ENCODE assay signal across 8 mouse cellular contexts in genomic region chr4:135493271-135493670, GRCm38 (mm10). TPM values are rescaled to one million over a fixed set of nuclear protein-coding genes. Genes with fewer than 3 reads are reported as not detected.
A peak's percentile ranks its signal among the peaks of the same experiment; 100 is the strongest.
DNase-seq lines count a peak whose midpoint lies in the region; ATAC-seq lines count a peak whose summit lies in the region.

No protein-coding gene starts in this region.

- intact Hi-C loops in left cerebral cortex, postnatal 36 days (cut with DNase I): no loop called here

- no peak for DNase-seq in gastrocnemius, postnatal 4 days (ENCODE audit: low spot score in 2 of 2)
- DNase-seq in left cerebral cortex, postnatal 36 days (ENCODE audit: low spot score in 2 of 2): no peak
- no peak for DNase-seq in right cerebral cortex, postnatal 4 days

- ATAC-seq in megakaryocyte, adult 5-6 weeks (ENCODE audit: poor library complexity, severe bottlenecking): no peak
- ATAC-seq in forebrain, embryonic 15.5 days (replicated peaks): no peak
- no peak for ATAC-seq in lung, embryonic 15.5 days (ENCODE audit: borderline replicate concordance, extremely low read depth, low FRiP score, low TSS enrichment)
- no peak for ATAC-seq in stomach, embryonic 16.5 days (ENCODE audit: insufficient read depth, low FRiP score)

- H3K9me3 ChIP-seq in megakaryocyte, embryonic 14.5 days: no peaks in the 10 kb centered on the region
- H3K9me3 ChIP-seq in forebrain, embryonic 15.5 days: no peaks in the 10 kb centered on the region
- no peaks in the 10 kb centered on the region for H3K9me3 ChIP-seq in lung, embryonic 15.5 days
- H3K9me3 ChIP-seq in stomach, embryonic 16.5 days (replicated peaks; ENCODE audit: control insufficient read depth, low read length): no peaks in the 10 kb centered on the region

- H3K36me3 ChIP-seq in megakaryocyte, embryonic 14.5 days (replicated peaks; ENCODE audit: low read length): peaks cover 60% of the 10 kb centered on the region
- 0 out of 2 replicates have a peak, but pooled peaks cover 7% of the 10 kb centered on the region for H3K36me3 ChIP-seq in forebrain, embryonic 15.5 days
- peaks cover 3% of the 10 kb centered on the region; the same call in 1 of the 2 replicates for H3K36me3 ChIP-seq in lung, embryonic 15.5 days
- no peaks in the 10 kb centered on the region; the same call in 1 of the 2 replicates for H3K36me3 ChIP-seq in stomach, embryonic 16.5 days (ENCODE audit: control insufficient read depth, insufficient read depth, low read length)

- H3K4me3 ChIP-seq in megakaryocyte, embryonic 14.5 days (replicated peaks): peak overlapping the region; percentile 99
- H3K4me3 ChIP-seq in forebrain, embryonic 15.5 days: peak overlapping the region; percentile 91
- peak overlapping the region; percentile 66 for H3K4me3 ChIP-seq in lung, embryonic 15.5 days
- H3K4me3 ChIP-seq in stomach, embryonic 16.5 days (replicated peaks; ENCODE audit: low read length): peak overlapping the region; percentile 68

- WGBS in forebrain, embryonic 15.5 days: 40% methylated on average over 4 of the region's 4 CpGs
- 49% methylated on average over 4 of the region's 4 CpGs for WGBS in lung, embryonic 15.5 days
- 39% methylated on average over 4 of the region's 4 CpGs for WGBS in stomach, embryonic 16.5 days

- H3K27ac ChIP-seq in forebrain, embryonic 15.5 days (replicated peaks): no peak overlapping the region
- H3K27ac ChIP-seq in lung, embryonic 15.5 days: peak overlapping the region; percentile 74
- no peak overlapping the region for H3K27ac ChIP-seq in stomach, embryonic 16.5 days (ENCODE audit: low read length)

- 0 out of 2 replicates have a peak overlapping the region, but pooled peaks have one; percentile 51 for H3K9ac ChIP-seq in forebrain, embryonic 15.5 days (replicated peaks)
- H3K9ac ChIP-seq in lung, embryonic 15.5 days: no peak overlapping the region
- peak overlapping the region; percentile 67; the same call in 1 of the 2 replicates for H3K9ac ChIP-seq in stomach, embryonic 16.5 days (ENCODE audit: low read length)

- H3K4me2 ChIP-seq in forebrain, embryonic 15.5 days (replicated peaks): peak overlapping the region; percentile 98
- peak overlapping the region; percentile 88 for H3K4me2 ChIP-seq in lung, embryonic 15.5 days
- H3K4me2 ChIP-seq in stomach, embryonic 16.5 days (ENCODE audit: low read depth, low read length): peak overlapping the region; percentile 78

- no peaks in the 10 kb centered on the region for H3K27me3 ChIP-seq in megakaryocyte, embryonic 14.5 days (replicated peaks)
- H3K27me3 ChIP-seq in forebrain, embryonic 15.5 days: peaks cover 4% of the 10 kb centered on the region; the same call in 1 of the 2 replicates
- H3K27me3 ChIP-seq in lung, embryonic 15.5 days: no peaks in the 10 kb centered on the region
- H3K27me3 ChIP-seq in stomach, embryonic 16.5 days (ENCODE audit: control insufficient read depth, insufficient read depth, low read length): no peaks in the 10 kb centered on the region

- peaks cover 77% of the 10 kb centered on the region for H3K4me1 ChIP-seq in megakaryocyte, embryonic 14.5 days
- peaks cover 17% of the 10 kb centered on the region for H3K4me1 ChIP-seq in forebrain, embryonic 15.5 days
- H3K4me1 ChIP-seq in lung, embryonic 15.5 days: peaks cover 21% of the 10 kb centered on the region
- H3K4me1 ChIP-seq in stomach, embryonic 16.5 days (ENCODE audit: control insufficient read depth, insufficient read depth, low read length): 0 out of 2 replicates have a peak, but pooled peaks cover 5% of the 10 kb centered on the region

RNA-seq across cellular contexts. Expression of gene Stpg1, which starts 1.3 kb away (rescaled TPM):
- polyA plus RNA-seq in megakaryocyte, embryonic 14.5 days (2012; ENCODE audit: insufficient read depth, low replicate concordance): 3.6 and 4.5 TPM in 2 replicates
- total RNA-seq in megakaryocyte, adult 5-6 weeks (2015): not detected in 2 replicates
- 0.18 TPM in 1 of 2 replicates, not detected in the other for total RNA-seq in megakaryocyte, adult 5-6 weeks (2017)
- 0.18 TPM in 1 of 2 replicates, not detected in the other for polyA plus RNA-seq in forebrain, embryonic 15.5 days (2015; fragmentation: Nextera tagmentation; extraction: Ambion mirVana)
- 0.37 and 0.64 TPM in 2 replicates for polyA plus RNA-seq in lung, embryonic 15.5 days (2015; fragmentation: Nextera tagmentation; extraction: Ambion mirVana)
- polyA plus RNA-seq in stomach, embryonic 16.5 days (2015; fragmentation: Nextera tagmentation; extraction: Ambion mirVana): 0.17 and 0.29 TPM in 2 replicates
- total RNA-seq in gastrocnemius, postnatal 4 days (2021): not detected
- 1 to 10 TPM; 1.0 to 1.9 TPM for total RNA-seq in left cerebral cortex, postnatal 36 days (2021)

RNA-seq across cellular contexts. Expression of gene Nipal3, which starts 1.6 kb away (rescaled TPM):
- polyA plus RNA-seq in megakaryocyte, embryonic 14.5 days (2012; ENCODE audit: insufficient read depth, low replicate concordance): 50.7 and 286 TPM in 2 replicates
- total RNA-seq in megakaryocyte, adult 5-6 weeks (2015): 7.1 and 7.7 TPM in 2 replicates
- total RNA-seq in megakaryocyte, adult 5-6 weeks (2017): 31.8 and 36.0 TPM in 2 replicates
- 4.3 and 6.6 TPM in 2 replicates for polyA plus RNA-seq in forebrain, embryonic 15.5 days (2015; fragmentation: Nextera tagmentation; extraction: Ambion mirVana)
- polyA plus RNA-seq in lung, embryonic 15.5 days (2015; fragmentation: Nextera tagmentation; extraction: Ambion mirVana): 5.2 and 5.7 TPM in 2 replicates
- polyA plus RNA-seq in stomach, embryonic 16.5 days (2015; fragmentation: Nextera tagmentation; extraction: Ambion mirVana): 4.7 and 4.8 TPM in 2 replicates
- total RNA-seq in gastrocnemius, postnatal 4 days (2021): 1 to 10 TPM; 5.5 to 6.5 TPM
- total RNA-seq in left cerebral cortex, postnatal 36 days (2021): 100 to 1,000 TPM; 107 to 108 TPM

RNA-seq across cellular contexts. Expression of gene Rcan3, which starts 59.6 kb away (rescaled TPM):
- polyA plus RNA-seq in megakaryocyte, embryonic 14.5 days (2012; ENCODE audit: insufficient read depth, low replicate concordance): 1.6 and 17.7 TPM in 2 replicates
- total RNA-seq in megakaryocyte, adult 5-6 weeks (2015): 11.8 and 12.0 TPM in 2 replicates
- total RNA-seq in megakaryocyte, adult 5-6 weeks (2017): 9.8 and 10.6 TPM in 2 replicates
- polyA plus RNA-seq in forebrain, embryonic 15.5 days (2015; fragmentation: Nextera tagmentation; extraction: Ambion mirVana): 25.4 and 27.4 TPM in 2 replicates
- polyA plus RNA-seq in lung, embryonic 15.5 days (2015; fragmentation: Nextera tagmentation; extraction: Ambion mirVana): 15.6 and 16.3 TPM in 2 replicates
- 15.0 and 18.0 TPM in 2 replicates for polyA plus RNA-seq in stomach, embryonic 16.5 days (2015; fragmentation: Nextera tagmentation; extraction: Ambion mirVana)
- total RNA-seq in gastrocnemius, postnatal 4 days (2021): 10 to 100 TPM; 17.3 to 17.9 TPM
- total RNA-seq in left cerebral cortex, postnatal 36 days (2021): 10 to 100 TPM; 25.3 to 30.3 TPM
